Mouse (Mus musculus) fibroblast of lung, adult 2 months (primary cell): ENCODE measurements around the gene Crtc1.

Source experiments
- DNase-seq: peaks from one replicate; pipeline ENCODE4 v3.0.0-alpha.2; 2011; ENCODE audit warnings: low read depth

Crtc1 gene

DNA sequence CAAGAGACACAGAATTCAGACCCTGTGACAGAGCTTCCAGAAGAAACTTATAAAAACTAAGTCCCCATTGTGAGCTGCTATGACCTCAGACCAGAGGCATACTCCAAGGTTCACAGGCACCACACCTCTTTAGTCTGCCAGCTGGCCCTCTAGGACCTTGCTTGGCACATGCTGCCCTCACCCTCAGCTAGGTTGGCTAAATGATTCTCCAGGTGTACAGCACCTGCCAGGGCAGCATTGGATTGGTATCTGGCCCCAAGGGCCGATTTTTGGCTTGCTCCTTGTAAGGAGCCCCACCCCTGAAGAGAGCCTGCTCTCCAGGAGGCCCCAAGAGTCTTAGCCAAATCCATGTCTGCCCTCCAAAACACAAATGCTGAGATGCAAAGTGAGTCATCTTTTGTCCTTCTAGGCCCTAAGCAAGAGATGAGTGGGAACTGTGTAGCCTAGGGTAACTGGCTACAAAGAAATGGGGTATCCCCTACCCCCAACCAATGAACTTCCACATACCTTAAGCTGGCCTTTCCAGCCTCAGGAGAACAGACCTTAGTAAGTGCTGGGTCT, 91.4 kb downstream of the Crtc1 start:
- DNase-seq = no peak

DNA sequence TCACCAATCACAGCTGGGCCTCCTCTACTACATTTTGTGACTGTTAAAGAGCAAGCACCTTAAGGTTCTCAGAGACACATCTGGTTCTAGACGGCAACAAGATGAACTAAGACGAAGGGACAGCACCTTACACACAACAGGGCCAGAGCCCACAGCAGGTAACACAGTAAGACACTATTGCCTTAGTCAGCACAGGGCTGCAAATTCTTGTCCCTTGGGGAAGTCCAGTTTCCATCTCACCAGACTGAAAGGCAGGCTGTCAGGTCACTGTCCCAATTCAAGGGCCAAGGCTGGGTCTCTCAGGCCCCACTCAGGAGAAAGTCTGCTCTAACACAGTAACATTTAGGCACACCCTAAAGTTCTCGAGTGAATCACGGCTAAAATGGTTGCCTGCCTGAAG, 91.9 kb downstream of the Crtc1 start:
- DNase-seq = no peak

DNA sequence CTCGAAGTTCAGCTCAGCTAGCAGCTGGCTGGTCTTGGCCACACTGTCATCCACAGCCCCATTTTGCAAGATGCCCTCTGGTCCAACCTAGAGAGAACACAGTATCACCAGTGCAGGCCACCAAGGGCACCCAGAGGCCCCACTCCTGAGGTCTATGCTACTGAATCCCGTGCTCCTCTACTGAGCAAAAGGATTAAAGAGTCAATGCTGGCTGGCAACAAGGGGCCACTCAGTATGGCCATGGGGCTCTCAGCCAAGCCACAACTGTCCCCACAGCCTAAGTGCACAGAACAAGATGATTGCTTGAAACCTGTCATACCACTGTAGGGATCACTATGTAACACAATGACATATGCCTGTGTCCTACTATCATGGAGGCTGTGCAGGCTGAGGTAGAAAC, 95.1 kb downstream of the Crtc1 start:
- no peak for DNase-seq

DNA sequence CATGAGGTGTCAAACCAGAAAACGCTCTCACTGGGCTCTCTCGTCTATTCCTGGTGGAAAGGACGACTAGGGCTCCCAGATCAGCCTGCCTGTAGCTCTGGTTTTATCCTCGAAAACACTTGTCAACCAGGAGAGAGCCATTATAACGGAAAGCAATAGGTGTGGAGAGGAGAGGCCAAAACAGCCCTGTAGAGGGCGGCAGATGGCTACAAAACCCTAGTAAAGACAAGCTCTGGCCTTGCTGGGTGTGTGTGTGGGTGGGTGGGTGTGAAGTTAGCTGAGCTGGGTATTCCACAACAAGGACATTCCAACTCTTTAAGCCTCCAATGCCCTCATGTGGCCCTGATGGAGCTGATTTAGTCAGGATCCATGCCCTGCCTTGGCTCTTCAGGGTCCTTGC, 95.7 kb downstream of the Crtc1 start:
- no peak for DNase-seq

- peak; percentile 67 for DNase-seq
These were observed 96.3 kb downstream of the Crtc1 start for GRCm38 (mm10) chr8:70343076-70343475.

- no peak for DNase-seq
These were observed 97.4 kb downstream of the Crtc1 start for GRCm38 (mm10) chr8:70342007-70342406.

- DNase-seq = no peak
These were observed 98.7 kb downstream of the Crtc1 start for GRCm38 (mm10) chr8:70340659-70341058.

- DNase-seq = no peak
These were observed 100.4 kb downstream of the Crtc1 start for GRCm38 (mm10) chr8:70338931-70339330.

GRCm38 (mm10) chr8:70332878-70333202, 106.5 kb downstream of the Crtc1 start:
- no peak for DNase-seq
